Mouse (Mus musculus) lung, postnatal 0 days (tissue): ENCODE measurements around the gene Ubn2. TPM values are rescaled to one million over a fixed set of nuclear protein-coding genes. Genes with fewer than 3 reads are reported as not detected.
A peak's percentile ranks its signal among the peaks of the same experiment; 100 is the strongest.
"Not testable (repeated sequence)": the region's sequence is repeated elsewhere in the genome, so short reads cannot be mapped to it uniquely, and the experiment has no call there.

ENCODE experiments used
- ATAC-seq: fragments of 200-750 bp; cut with Nextera tagmentation; 2 replicates; pipeline ENCODE4 v1.8.0; 2017; ENCODE audit warnings: moderate library complexity
- DNase-seq: peaks from one replicate; pipeline ENCODE4 v3.0.0-alpha.2; 2016; ENCODE audit warnings: low spot score
- H3K27ac ChIP-seq: fragments of 300-500 bp; sonication (generic); 2 replicates; pipeline ENCODE4 v1.5.1; 2014; ENCODE audit warnings: antibody characterized with exemption, mild to moderate bottlenecking, low read length, mixed read lengths
- H3K27me3 ChIP-seq: fragments of 300-500 bp; sonication (generic); replicated peaks from 2 replicates; pipeline ENCODE4 v1.6.1; 2014; ENCODE audit warnings: low read length, mixed read lengths; ENCODE audit not compliant: insufficient read depth
- H3K36me3 ChIP-seq: fragments of 300-500 bp; sonication (generic); 2 replicates; pipeline ENCODE4 v1.6.1; 2014; ENCODE audit warnings: low read length, mixed read lengths; ENCODE audit not compliant: insufficient read depth
- H3K4me1 ChIP-seq: fragments of 300-500 bp; sonication (generic); 2 replicates; pipeline ENCODE4 v1.6.1; 2014; ENCODE audit warnings: antibody characterized with exemption, low read depth, low read length, mixed read lengths; ENCODE audit not compliant: insufficient read depth
- H3K4me2 ChIP-seq: fragments of 300-500 bp; sonication (generic); replicated peaks from 2 replicates; pipeline ENCODE4 v1.6.1; 2014; ENCODE audit warnings: low read depth, mild to moderate bottlenecking, low read length, moderate library complexity, mixed read lengths
- H3K4me3 ChIP-seq: fragments of 300-500 bp; sonication (generic); 2 replicates; pipeline ENCODE4 v1.5.1; 2014; ENCODE audit warnings: low read depth, low read length
- H3K9ac ChIP-seq: fragments of 300-500 bp; sonication (generic); replicated peaks from 2 replicates; pipeline ENCODE4 v1.6.1; 2014; ENCODE audit warnings: low read depth, mild to moderate bottlenecking
- H3K9me3 ChIP-seq: fragments of 300-500 bp; sonication (generic); 2 replicates; pipeline ENCODE4 v1.6.1; 2016; ENCODE audit warnings: low read length, mixed read lengths
- CTCF ChIP-seq: IDR thresholded peaks from 2 replicates; pipeline ENCODE4 v1.5.1; 2016; ENCODE audit warnings: antibody characterized with exemption, mild to moderate bottlenecking
- EP300 ChIP-seq: IDR thresholded peaks from 2 replicates; pipeline ENCODE4 v1.6.1; 2016; ENCODE audit warnings: antibody characterized with exemption, mild to moderate bottlenecking, control low read depth
- WGBS: fragments of 180-500 bp; shearing (Covaris S2); extraction: QIAGEN DNeasy Blood & Tissue Kit; methylation state at CpG from one replicate; pipeline ENCODE4 v1.1.7; 2014; 5-methylcytosine and 5-hydroxymethylcytosine counted together
- polyA plus RNA-seq: library from polyadenylated mRNA; unstranded; fragments of >200 nt; fragmentation: Nextera tagmentation; extraction: Ambion mirVana; gene quantifications from 2 replicates; pipeline ENCODE4 v1.2.1, GENCODE M21; 2015

The Ubn2 gene
- polyA plus RNA-seq, 1 experiment from 2014 or later, result 6.9 TPM

GRCm38 (mm10) chr6:38453049-38453448, 19.3 kb downstream of the Ubn2 start:
- 96% methylated on average over 4 of the region's 4 CpGs for WGBS
- no peak for ATAC-seq
- H3K4me1 ChIP-seq, result no peaks in the 10 kb centered on the region

GRCm38 (mm10) chr6:38456425-38456824, 22.7 kb downstream of the Ubn2 start:
- H3K9ac ChIP-seq, H3K4me2 ChIP-seq, H3K4me3 ChIP-seq, H3K27ac ChIP-seq, H3K9me3 ChIP-seq, H3K27me3 ChIP-seq, ATAC-seq, DNase-seq, H3K36me3 ChIP-seq, H3K4me1 ChIP-seq: not testable (repeated sequence)

More at GRCm38 (mm10) chr6:38453049-38453448, 19.3 kb downstream of the Ubn2 start:
- H3K27me3 ChIP-seq, result no peaks in the 10 kb centered on the region
- TF ChIP-seq EP300 (no peak), CTCF (no peak)
- no peak overlapping the region for H3K27ac ChIP-seq
- no peak overlapping the region for H3K4me2 ChIP-seq
- H3K9me3 ChIP-seq, result no peaks in the 10 kb centered on the region
- peaks cover 8% of the 10 kb centered on the region; the same call in 1 of the 2 replicates for H3K36me3 ChIP-seq
- H3K9ac ChIP-seq, result no peak overlapping the region
- no peak overlapping the region for H3K4me3 ChIP-seq
- no peak for DNase-seq

GRCm38 (mm10) chr6:38458075-38458474, 24.3 kb downstream of the Ubn2 start:
- H3K27me3 ChIP-seq, result no peaks in the 10 kb centered on the region
- no peak overlapping the region for H3K27ac ChIP-seq
- no peak overlapping the region for H3K4me3 ChIP-seq
- no peak overlapping the region for H3K4me2 ChIP-seq
- no peaks in the 10 kb centered on the region for H3K9me3 ChIP-seq
- no peaks in the 10 kb centered on the region for H3K4me1 ChIP-seq
- no peak for TF ChIP-seq EP300
- no peak for TF ChIP-seq CTCF
- DNase-seq (peak; percentile 66), ATAC-seq (peak; percentile 72)
- peaks cover 8% of the 10 kb centered on the region; the same call in 1 of the 2 replicates for H3K36me3 ChIP-seq
- no peak overlapping the region for H3K9ac ChIP-seq
- WGBS, result 59% methylated on average over 3 of the region's 3 CpGs

- ATAC-seq, result no peak
- Histone ChIP-seq H3K4me3 (no peak overlapping the region), H3K4me1 (no peaks in the 10 kb centered on the region), H3K9me3 (no peaks in the 10 kb centered on the region), H3K27ac (no peak overlapping the region), H3K4me2 (no peak overlapping the region), H3K36me3 (no peaks in the 10 kb centered on the region), H3K9ac (no peak overlapping the region), H3K27me3 (no peaks in the 10 kb centered on the region)
- peak; percentile 11 for DNase-seq
- WGBS, result 86% methylated on average over 4 of the region's 4 CpGs
- TF ChIP-seq EP300 (no peak), CTCF (peak; percentile 55)
Observed at GRCm38 (mm10) chr6:38469591-38469990, 35.8 kb downstream of the Ubn2 start.

GRCm38 (mm10) chr6:38481694-38482371, 48.1 kb downstream of the Ubn2 start:
- Histone ChIP-seq H3K4me1 (no peaks in the 10 kb centered on the region), H3K4me3 (no peak overlapping the region), H3K4me2 (no peak overlapping the region), H3K9me3 (no peaks in the 10 kb centered on the region), H3K36me3 (peaks cover 19% of the 10 kb centered on the region; the same call in 1 of the 2 replicates), H3K27ac (0 out of 2 replicates have a peak overlapping the region, but pooled peaks have one; percentile 16), H3K27me3 (no peaks in the 10 kb centered on the region), H3K9ac (no peak overlapping the region)
- WGBS, result 51% methylated on average over 5 of the region's 5 CpGs
- ATAC-seq, result peak; percentile 89
- TF ChIP-seq EP300 (no peak), CTCF (no peak)
- peak; percentile 80 for DNase-seq

GRCm38 (mm10) chr6:38492550-38492949, 58.8 kb downstream of the Ubn2 start:
- H3K36me3 ChIP-seq, result peaks cover 19% of the 10 kb centered on the region
- ATAC-seq (no peak), DNase-seq (peak; percentile 60)
- no peak overlapping the region for H3K9ac ChIP-seq
- 89% methylated on average over 3 of the region's 3 CpGs for WGBS
- no peak overlapping the region for H3K27ac ChIP-seq
- no peaks in the 10 kb centered on the region for H3K9me3 ChIP-seq
- TF ChIP-seq EP300 (no peak), CTCF (peak; percentile 80)
- no peaks in the 10 kb centered on the region for H3K27me3 ChIP-seq
- no peak overlapping the region for H3K4me2 ChIP-seq
- H3K4me1 ChIP-seq, result no peaks in the 10 kb centered on the region
- H3K4me3 ChIP-seq, result no peak overlapping the region

GRCm38 (mm10) chr6:38495641-38496040, 61.9 kb downstream of the Ubn2 start:
- H3K36me3 ChIP-seq, result peaks cover 22% of the 10 kb centered on the region
- no peaks in the 10 kb centered on the region for H3K9me3 ChIP-seq
- H3K9ac ChIP-seq, result no peak overlapping the region
- WGBS, result 51% methylated on average over 4 of the region's 4 CpGs
- no peak overlapping the region for H3K4me2 ChIP-seq
- no peak for ATAC-seq
- no peak for DNase-seq
- no peaks in the 10 kb centered on the region for H3K27me3 ChIP-seq
- H3K4me1 ChIP-seq, result no peaks in the 10 kb centered on the region
- TF ChIP-seq CTCF, result no peak
- TF ChIP-seq EP300, result no peak
- H3K4me3 ChIP-seq, result no peak overlapping the region
- no peak overlapping the region for H3K27ac ChIP-seq
